ENCODE assay signal across 8 mouse cellular contexts in genomic region chr12:111669000-111669788, GRCm38 (mm10). TPM values are rescaled to one million over a fixed set of nuclear protein-coding genes. Genes with fewer than 3 reads are reported as not detected.
DNase-seq lines count a peak whose midpoint lies in the region; ATAC-seq and TF ChIP-seq lines count a peak whose summit lies in the region.

No protein-coding gene starts in this region.

- TF ChIP-seq CTCF in MEL (IDR thresholded peaks at IDR 0.05 in 2 of 3, conservative IDR thresholded peaks at IDR 0.05 in 1 of 3; ENCODE audit: control insufficient read depth in 1 of 3, insufficient read depth in 1 of 3, low read depth in 2 of 3, low read length in 3 of 3, poor library complexity in 1 of 3, severe bottlenecking in 1 of 3) = no peak
- TF ChIP-seq CTCF in forebrain, postnatal 0 days (IDR thresholded peaks at IDR 0.05; ENCODE audit: low read depth) = no peak

- no peak for TF ChIP-seq EP300 in MEL (IDR thresholded peaks at IDR 0.05; ENCODE audit: low read depth in 1 of 2, low read length in 2 of 2)

- peak; percentile 32 for DNase-seq in adrenal gland, postnatal 10 days
- DNase-seq in adrenal gland, adult 18-20 months (ENCODE audit: low spot score in 2 of 2) = no peak
- DNase-seq in MEL (ENCODE audit: low read depth, low spot score) = no peak
- no peak for DNase-seq in forebrain, postnatal 0 days
- DNase-seq in thymus, postnatal 4 days = no peak
- no peak for DNase-seq in thymus, postnatal 36 days

- H3K36me3 ChIP-seq in MEL (ENCODE audit: control insufficient read depth in 1 of 2, insufficient read depth in 2 of 2, low read length in 2 of 2) = no peaks in the 10 kb centered on the region
- peaks cover 20% of the 10 kb centered on the region; the same call in 1 of the 2 replicates for H3K36me3 ChIP-seq in forebrain, postnatal 0 days (ENCODE audit: insufficient read depth)
- no peaks in the 10 kb centered on the region for H3K36me3 ChIP-seq in intestine, embryonic 15.5 days
- no peaks in the 10 kb centered on the region for H3K36me3 ChIP-seq in macrophage (ENCODE audit: inconsistent target)

- H3K4me3 ChIP-seq in MEL (ENCODE audit: control insufficient read depth in 1 of 2, insufficient read depth in 1 of 2, low read depth in 2 of 2, low read length in 2 of 2) (peak overlapping the region; percentile 62 to 71; a peak in 3 of 4 replicates), macrophage (ENCODE audit: inconsistent target) (no peak overlapping the region)
- H3K4me3 ChIP-seq in forebrain, postnatal 0 days (ENCODE audit: low read depth, low read length) = peak overlapping the region; percentile 11; the same call in 1 of the 2 replicates
- H3K4me3 ChIP-seq in intestine, embryonic 15.5 days (replicated peaks) = peak overlapping the region; percentile 70

- no peaks in the 10 kb centered on the region for H3K27me3 ChIP-seq in MEL (ENCODE audit: control insufficient read depth in 1 of 2, insufficient read depth in 2 of 2, low read length in 2 of 2)
- H3K27me3 ChIP-seq in forebrain, postnatal 0 days (ENCODE audit: insufficient read depth, low read length) = no peaks in the 10 kb centered on the region
- H3K27me3 ChIP-seq in intestine, embryonic 15.5 days (replicated peaks) = 0 out of 2 replicates have a peak, but pooled peaks cover 12% of the 10 kb centered on the region

- TF ChIP-seq POLR2A in MEL (IDR thresholded peaks at IDR 0.05; ENCODE audit: control insufficient read depth in 1 of 2, insufficient read depth in 1 of 2, low read depth in 1 of 2, low read length in 2 of 2, poor library complexity in 1 of 2) = no peak

- H3K79me2 ChIP-seq in MEL (ENCODE audit: control insufficient read depth, insufficient read depth, low read length, poor library complexity) (no peaks in the 10 kb centered on the region; the same call in 1 of the 2 replicates), macrophage (ENCODE audit: inconsistent target) (peaks cover 22% of the 10 kb centered on the region)

- peak overlapping the region; percentile 93 for H3K4me2 ChIP-seq in forebrain, postnatal 0 days (ENCODE audit: low read depth)
- peak overlapping the region; percentile 98 for H3K4me2 ChIP-seq in intestine, embryonic 15.5 days (replicated peaks)

- H3K9ac ChIP-seq in MEL (ENCODE audit: control insufficient read depth, low read depth, low read length, poor library complexity, severe bottlenecking) = peak overlapping the region; percentile 87
- H3K9ac ChIP-seq in forebrain, postnatal 0 days = 0 out of 2 replicates have a peak overlapping the region, but pooled peaks have one; percentile 10
- peak overlapping the region; percentile 36; the same call in 1 of the 2 replicates for H3K9ac ChIP-seq in intestine, embryonic 15.5 days

- WGBS in forebrain, postnatal 0 days = 48% methylated on average over 23 of the region's 23 CpGs
- 65% methylated on average over 22 of the region's 23 CpGs for WGBS in intestine, embryonic 15.5 days
- WGBS in macrophage (ENCODE audit: missing documents) = 76% methylated on average over 18 of the region's 23 CpGs

- TF ChIP-seq RAD21 in MEL (IDR thresholded peaks at IDR 0.05; ENCODE audit: low read depth, low read length) = no peak

- no peaks in the 10 kb centered on the region for H3K9me3 ChIP-seq in MEL (replicated peaks; ENCODE audit: insufficient read depth, low read length)
- no peaks in the 10 kb centered on the region for H3K9me3 ChIP-seq in forebrain, postnatal 0 days (ENCODE audit: low read length)
- H3K9me3 ChIP-seq in intestine, embryonic 15.5 days = no peaks in the 10 kb centered on the region

- ATAC-seq in forebrain, postnatal 0 days = no peak
- 0 out of 2 replicates have a peak, but pooled peaks have one; percentile 1 for ATAC-seq in intestine, embryonic 15.5 days

- H3K27ac ChIP-seq in MEL (ENCODE audit: control insufficient read depth, low read depth, low read length) (peak overlapping the region; percentile 84), macrophage (peak overlapping the region; percentile 86)
- H3K27ac ChIP-seq in forebrain, postnatal 0 days (ENCODE audit: low read depth, low read length) = peak overlapping the region; percentile 62
- peak overlapping the region; percentile 88 for H3K27ac ChIP-seq in intestine, embryonic 15.5 days

- H3K4me1 ChIP-seq in MEL (ENCODE audit: control insufficient read depth in 1 of 2, insufficient read depth in 2 of 2, low read length in 2 of 2) = no peaks in the 10 kb centered on the region; a peak in 1 of 4 replicates
- peaks cover 19% of the 10 kb centered on the region for H3K4me1 ChIP-seq in forebrain, postnatal 0 days (ENCODE audit: insufficient read depth)
- peaks cover 46% of the 10 kb centered on the region for H3K4me1 ChIP-seq in intestine, embryonic 15.5 days (replicated peaks)

TF ChIP-seq in MEL, 35 proteins besides CTCF, POLR2A, EP300 and RAD21:
- TF ChIP-seq MAZ (IDR thresholded peaks at IDR 0.05; ENCODE audit: low read depth, low read length) = no peak; the same call in 1 of the 2 replicates
- TF ChIP-seq CHD2 (IDR thresholded peaks at IDR 0.05; ENCODE audit: low read length) = no peak
- no peak for TF ChIP-seq CHD1 (IDR thresholded peaks at IDR 0.05; ENCODE audit: low read depth, low read length)

RNA-seq across cellular contexts. Expression of gene Ckb, which starts 2.9 kb away (rescaled TPM):
- total RNA-seq in adrenal gland, postnatal 10 days (2021) = 10 to 100 TPM; 46.2 to 53.1 TPM
- total RNA-seq in adrenal gland, adult 18-20 months (2021) = 10 to 100 TPM; 45.2 to 76.0 TPM
- total RNA-seq in MEL (2012; rRNA removed) = not detected in 2 replicates
- polyA plus RNA-seq in MEL (2012; ENCODE audit: insufficient read depth in 1 of 2, insufficient read length in 2 of 2, low read depth in 1 of 2, low replicate concordance in 2 of 2, missing spikeins in 1 of 2) = under 1 TPM in 1 of 2 experiments, not detected in 1; 0.08 TPM
- 1,430 and 1,456 TPM in 2 replicates for total RNA-seq in forebrain, postnatal 0 days (2014; rRNA removed)
- 1,561 and 1,650 TPM in 2 replicates for polyA plus RNA-seq in forebrain, postnatal 0 days (2015; fragmentation: Nextera tagmentation; extraction: Ambion mirVana)
- polyA plus RNA-seq in intestine, embryonic 15.5 days (2015; fragmentation: Nextera tagmentation; extraction: Ambion mirVana) = 765 and 774 TPM in 2 replicates
- total RNA-seq in macrophage (2018; cell fraction: chromatin; rRNA removed) = 100 to 1,000 TPM in 5 of 26 experiments, 10 to 100 TPM in 18, 1 to 10 TPM in 3; 3.7 to 154 (median 33.6) TPM
- 100 to 1,000 TPM; 119 to 258 (median 181) TPM for total RNA-seq in macrophage (2018; cell fraction: cytosol; rRNA removed)
- 100 to 1,000 TPM in 7 of 26 experiments, 10 to 100 TPM in 19; 17.8 to 207 (median 69.1) TPM for total RNA-seq in macrophage (2018; cell fraction: nucleus; rRNA removed)
- polyA plus RNA-seq in macrophage (2018) = 135 to 330 TPM (median 190 TPM) in 3 replicates

RNA-seq across cellular contexts. Expression of gene Trmt61a, which starts 8.7 kb away (rescaled TPM):
- 10 to 100 TPM in 1 of 2 experiments, 1 to 10 TPM in 1; 9.5 to 11.3 TPM for total RNA-seq in adrenal gland, postnatal 10 days (2021)
- 10 to 100 TPM; 16.3 to 20.1 TPM for total RNA-seq in adrenal gland, adult 18-20 months (2021)
- total RNA-seq in MEL (2012; rRNA removed) = 53.9 and 77.5 TPM in 2 replicates
- polyA plus RNA-seq in MEL (2012; ENCODE audit: insufficient read depth in 1 of 2, insufficient read length in 2 of 2, low read depth in 1 of 2, low replicate concordance in 2 of 2, missing spikeins in 1 of 2) (10 to 100 TPM in 1 of 2 experiments, not detected in 1; 41.4 TPM), macrophage (2018) (3.4 to 25.1 TPM (median 4.4 TPM) in 3 replicates)
- total RNA-seq in forebrain, postnatal 0 days (2014; rRNA removed) = 15.9 and 19.6 TPM in 2 replicates
- polyA plus RNA-seq in forebrain, postnatal 0 days (2015; fragmentation: Nextera tagmentation; extraction: Ambion mirVana) = 8.8 and 10.9 TPM in 2 replicates
- polyA plus RNA-seq in intestine, embryonic 15.5 days (2015; fragmentation: Nextera tagmentation; extraction: Ambion mirVana) = 12.6 and 16.4 TPM in 2 replicates
- 10 to 100 TPM in 4 of 26 experiments, 1 to 10 TPM in 22; 1.3 to 13.3 (median 5.5) TPM for total RNA-seq in macrophage (2018; cell fraction: chromatin; rRNA removed)
- 1 to 10 TPM; 2.4 to 8.1 (median 4.7) TPM for total RNA-seq in macrophage (2018; cell fraction: cytosol; rRNA removed)
- 10 to 100 TPM in 3 of 26 experiments, 1 to 10 TPM in 23; 1.4 to 22.2 (median 4.6) TPM for total RNA-seq in macrophage (2018; cell fraction: nucleus; rRNA removed)

RNA-seq across cellular contexts. Expression of gene Bag5, which starts 43.9 kb away (rescaled TPM):
- total RNA-seq in adrenal gland, postnatal 10 days (2021) = 10 to 100 TPM; 32.1 to 35.4 TPM
- total RNA-seq in adrenal gland, adult 18-20 months (2021) = 10 to 100 TPM; 43.1 to 43.7 TPM
- 33.3 and 38.0 TPM in 2 replicates for total RNA-seq in MEL (2012; rRNA removed)
- polyA plus RNA-seq in MEL (2012; ENCODE audit: insufficient read depth in 1 of 2, insufficient read length in 2 of 2, low read depth in 1 of 2, low replicate concordance in 2 of 2, missing spikeins in 1 of 2) = 10 to 100 TPM in 1 of 2 experiments, not detected in 1; 24.0 TPM
- 50.6 and 54.2 TPM in 2 replicates for total RNA-seq in forebrain, postnatal 0 days (2014; rRNA removed)
- 60.7 and 71.2 TPM in 2 replicates for polyA plus RNA-seq in forebrain, postnatal 0 days (2015; fragmentation: Nextera tagmentation; extraction: Ambion mirVana)
- polyA plus RNA-seq in intestine, embryonic 15.5 days (2015; fragmentation: Nextera tagmentation; extraction: Ambion mirVana) = 46.7 and 48.7 TPM in 2 replicates
- 10 to 100 TPM in 5 of 26 experiments, 1 to 10 TPM in 21; 1.9 to 11.0 (median 6.1) TPM for total RNA-seq in macrophage (2018; cell fraction: chromatin; rRNA removed)
- total RNA-seq in macrophage (2018; cell fraction: cytosol; rRNA removed) = 10 to 100 TPM; 10.4 to 21.8 (median 16.3) TPM
- total RNA-seq in macrophage (2018; cell fraction: nucleus; rRNA removed) = 10 to 100 TPM in 16 of 26 experiments, 1 to 10 TPM in 10; 6.3 to 21.7 (median 11.4) TPM
- 17.0 to 24.0 TPM (median 23.4 TPM) in 3 replicates for polyA plus RNA-seq in macrophage (2018)

RNA-seq across cellular contexts. Expression of gene Apopt1, which starts 43.9 kb away (rescaled TPM):
- total RNA-seq in adrenal gland, postnatal 10 days (2021) = 10 to 100 TPM; 69.0 to 72.8 TPM
- total RNA-seq in adrenal gland, adult 18-20 months (2021) = 10 to 100 TPM; 61.0 to 61.3 TPM
- 19.3 and 25.7 TPM in 2 replicates for total RNA-seq in MEL (2012; rRNA removed)
- polyA plus RNA-seq in MEL (2012; ENCODE audit: insufficient read depth in 1 of 2, insufficient read length in 2 of 2, low read depth in 1 of 2, low replicate concordance in 2 of 2, missing spikeins in 1 of 2) = 10 to 100 TPM in 1 of 2 experiments, not detected in 1; 46.5 TPM
- total RNA-seq in forebrain, postnatal 0 days (2014; rRNA removed) = 27.8 and 30.1 TPM in 2 replicates
- polyA plus RNA-seq in forebrain, postnatal 0 days (2015; fragmentation: Nextera tagmentation; extraction: Ambion mirVana) = 52.7 and 59.8 TPM in 2 replicates
- polyA plus RNA-seq in intestine, embryonic 15.5 days (2015; fragmentation: Nextera tagmentation; extraction: Ambion mirVana) = 50.1 and 51.8 TPM in 2 replicates
- total RNA-seq in macrophage (2018; cell fraction: chromatin; rRNA removed) = 10 to 100 TPM in 19 of 26 experiments, 1 to 10 TPM in 7; 5.3 to 34.1 (median 17.7) TPM
- 10 to 100 TPM; 20.9 to 34.0 (median 27.7) TPM for total RNA-seq in macrophage (2018; cell fraction: cytosol; rRNA removed)
- 10 to 100 TPM in 14 of 26 experiments, 1 to 10 TPM in 12; 4.4 to 26.4 (median 12.6) TPM for total RNA-seq in macrophage (2018; cell fraction: nucleus; rRNA removed)
- 25.8 to 45.9 TPM (median 27.0 TPM) in 3 replicates for polyA plus RNA-seq in macrophage (2018)

Comparison
In these comparisons a context has a peak if more than half of its experiments do, and no peak if none do; other contexts are left out.
1. H3K9ac ChIP-seq: peak in every context shown above with its lines; median percentile 87 in MEL; 36 in intestine, embryonic 15.5 days; 10 in forebrain, postnatal 0 days.
2. RNA of gene Ckb, which starts 2.9 kb away (total RNA-seq): 1,430 to 1,456 TPM in forebrain, postnatal 0 days, 45.2 to 76.0 TPM in adrenal gland, adult 18-20 months and 46.2 to 53.1 TPM in adrenal gland, postnatal 10 days; not detected in MEL; every median in the first group is over 10 times any median in the second.
3. Peak in every context shown above with its lines, with median percentiles within 50 percentile points of each other: H3K27ac ChIP-seq.